Mouse (Mus musculus): ENCODE measurements around the gene Ntm.

Ntm gene

GRCm38 (mm10) chr9:29410284-29410683 lies 552.7 kb downstream of the Ntm start:
- DNase-seq (ENCODE audit: low spot score in 2 of 2) = no peak

- DNase-seq (ENCODE audit: low spot score in 2 of 2) = peak in 1 of 2 experiments; percentile 4
Measured at GRCm38 (mm10) chr9:29409216-29409907, 553.6 kb downstream of the Ntm start.

GRCm38 (mm10) chr9:29407954-29408353 lies 555.0 kb downstream of the Ntm start:
- DNase-seq (ENCODE audit: low spot score in 2 of 2) = no peak

- DNase-seq (ENCODE audit: low spot score in 2 of 2) = no peak
Measured at GRCm38 (mm10) chr9:29406973-29407372, 556.0 kb downstream of the Ntm start.

GRCm38 (mm10) chr9:29406046-29406445 lies 556.9 kb downstream of the Ntm start:
- no peak for DNase-seq (ENCODE audit: low spot score in 2 of 2)

- no peak for DNase-seq (ENCODE audit: low spot score in 2 of 2)
Measured at GRCm38 (mm10) chr9:29400151-29400550, 562.8 kb downstream of the Ntm start.

- DNase-seq (ENCODE audit: low spot score in 2 of 2) = no peak
Measured at GRCm38 (mm10) chr9:29396101-29396500, 566.8 kb downstream of the Ntm start.

- DNase-seq (ENCODE audit: low spot score in 2 of 2) = no peak
Measured at GRCm38 (mm10) chr9:29393136-29393535, 569.8 kb downstream of the Ntm start.

GRCm38 (mm10) chr9:29390796-29391517 lies 572.0 kb downstream of the Ntm start:
- DNase-seq (ENCODE audit: low spot score in 2 of 2) = no peak

- no peak for DNase-seq (ENCODE audit: low spot score in 2 of 2)
Measured at GRCm38 (mm10) chr9:29389224-29389623, 573.7 kb downstream of the Ntm start.

GRCm38 (mm10) chr9:29387136-29387535 lies 575.8 kb downstream of the Ntm start:
- DNase-seq (ENCODE audit: low spot score in 2 of 2) = no peak

GRCm38 (mm10) chr9:29377172-29378002 lies 585.6 kb downstream of the Ntm start:
- no peak for DNase-seq (ENCODE audit: low spot score in 2 of 2)

GRCm38 (mm10) chr9:29371341-29371740 lies 591.6 kb downstream of the Ntm start:
- DNase-seq (ENCODE audit: low spot score in 2 of 2) = no peak

- no peak for DNase-seq (ENCODE audit: low spot score in 2 of 2)
Measured at GRCm38 (mm10) chr9:29369621-29370020, 593.3 kb downstream of the Ntm start.

- no peak for DNase-seq (ENCODE audit: low spot score in 2 of 2)
Measured at GRCm38 (mm10) chr9:29368291-29368690, 594.6 kb downstream of the Ntm start.

GRCm38 (mm10) chr9:29357796-29358195 lies 605.1 kb downstream of the Ntm start:
- DNase-seq (ENCODE audit: low spot score in 2 of 2) = no peak

- DNase-seq (ENCODE audit: low spot score in 2 of 2) = no peak
Measured at GRCm38 (mm10) chr9:29342303-29342702, 620.6 kb downstream of the Ntm start.

- no peak for DNase-seq (ENCODE audit: low spot score in 2 of 2)
Measured at GRCm38 (mm10) chr9:29341292-29341691, 621.6 kb downstream of the Ntm start.

- DNase-seq (ENCODE audit: low spot score in 2 of 2) = no peak
Measured at GRCm38 (mm10) chr9:29335671-29336070, 627.3 kb downstream of the Ntm start.

- no peak for DNase-seq (ENCODE audit: low spot score in 2 of 2)
Measured at GRCm38 (mm10) chr9:29332296-29333090, 630.4 kb downstream of the Ntm start.

GRCm38 (mm10) chr9:29330486-29330885 lies 632.5 kb downstream of the Ntm start:
- no peak for DNase-seq (ENCODE audit: low spot score in 2 of 2)

GRCm38 (mm10) chr9:29326283-29326682 lies 636.7 kb downstream of the Ntm start:
- DNase-seq (ENCODE audit: low spot score in 2 of 2) = no peak
